Mouse (Mus musculus) embryonic stem cell, embryonic (primary cell): ENCODE measurements at regions not wholly inside any gene's neighbourhood (a gene's known extent, or its start where the extent isn't known, plus 50 kb on each side); places are given as distances from the start of the nearest gene placed in this dataset.

ENCODE experiments used
- CTCF ChIA-PET, 4 experiments: fragments of 300-600 bp in 2 of 4; fragments of 350-600 bp in 2 of 4; sonication (Branson Sonifier 250); formaldehyde crosslinking; loops; one replicate each; lab custom pipeline; 2022; ENCODE audit warnings: inconsistent platforms in 2 of 4; lab: Charles Lee
- POLR2A ChIA-PET, 4 experiments: fragments of 300-600 bp in 2 of 4; fragments of 350-600 bp in 2 of 4; sonication (Branson Sonifier 250); formaldehyde crosslinking; loops; one replicate each; lab custom pipeline; 2022; ENCODE audit warnings: antibody characterized with exemption in 4 of 4, inconsistent platforms in 1 of 4; lab: Charles Lee

DNA sequence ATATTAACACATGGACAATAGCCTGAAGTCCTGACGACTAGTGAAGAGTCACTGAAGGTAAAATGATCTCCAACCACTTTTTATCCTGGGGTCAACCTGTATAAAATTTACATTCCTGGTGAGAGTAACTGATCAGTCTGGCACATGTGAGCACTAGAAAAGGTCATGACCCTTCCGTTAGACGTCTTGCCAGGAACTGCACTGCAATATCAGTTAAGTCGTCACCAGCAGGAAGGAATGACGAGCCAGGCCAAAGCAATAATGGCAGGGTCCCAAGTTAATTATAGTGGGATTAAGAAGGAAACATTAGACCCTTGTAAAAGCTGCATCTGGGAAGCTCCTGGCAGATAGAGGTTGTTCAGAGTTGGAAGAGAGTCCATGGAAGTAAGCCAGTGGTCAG is 116.8 kb upstream of the Gm6657 start:
- ChIA-PET POLR2A (no interaction called here), CTCF (no interaction called here)

DNA sequence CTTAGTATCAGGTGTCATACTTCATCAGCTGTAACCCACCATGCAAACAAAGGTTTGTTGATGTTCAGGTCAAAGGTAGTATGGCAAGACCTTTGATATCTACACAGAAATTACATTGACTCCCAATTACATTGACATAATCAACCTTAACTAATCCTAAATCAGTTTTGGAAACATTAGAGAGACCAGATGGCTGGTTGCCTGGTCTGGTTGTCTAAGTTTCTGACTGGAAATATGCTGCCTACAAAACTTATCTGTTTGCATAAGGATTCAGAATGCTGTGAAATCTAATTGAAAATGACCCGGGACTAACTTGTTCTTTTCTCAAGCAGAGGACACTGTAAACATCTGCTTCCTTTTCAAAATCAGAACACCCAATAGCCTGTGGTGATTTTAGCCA is 111.9 kb upstream of the Gm6657 start:
- POLR2A ChIA-PET, result no interaction called here

GRCm38 (mm10) chr12:78086016-78086415 is 108.0 kb upstream of the Gm6657 start:
- CTCF ChIA-PET, result interaction anchor here in 1 of 4 experiments (0.7 kb wide), 1 partner anchor 782 kb away, joined by 3 read pairs; no protein-coding TSS in a partner anchor
- POLR2A ChIA-PET, result no interaction called here

More for the DNA sequence above, 111.9 kb upstream of the Gm6657 start:
- CTCF ChIA-PET, result no interaction called here

GRCm38 (mm10) chr12:78087921-78088320 is 106.1 kb upstream of the Gm6657 start:
- POLR2A ChIA-PET, result no interaction called here
- CTCF ChIA-PET, result no interaction called here

DNA sequence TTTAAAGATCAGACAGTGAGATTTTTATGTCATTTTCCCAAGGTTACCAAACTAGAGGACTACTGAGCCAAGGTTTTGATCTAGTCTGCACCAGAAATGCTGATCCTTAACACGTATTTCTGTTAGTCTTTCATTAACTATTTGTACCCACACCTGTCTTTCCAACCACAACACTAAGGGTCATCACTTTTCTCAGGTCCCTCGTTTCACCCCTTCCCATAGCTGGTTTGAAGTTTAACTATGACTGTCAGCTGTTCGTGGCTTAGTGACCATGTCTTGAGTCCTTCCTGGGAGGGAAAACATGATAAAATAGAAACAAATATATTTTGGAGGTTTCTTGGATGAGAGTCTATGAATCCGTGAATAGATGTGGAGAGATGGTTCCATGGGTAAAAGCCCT is 99.6 kb upstream of the Gm6657 start:
- CTCF ChIA-PET, result no interaction called here
- POLR2A ChIA-PET, result no interaction called here

DNA sequence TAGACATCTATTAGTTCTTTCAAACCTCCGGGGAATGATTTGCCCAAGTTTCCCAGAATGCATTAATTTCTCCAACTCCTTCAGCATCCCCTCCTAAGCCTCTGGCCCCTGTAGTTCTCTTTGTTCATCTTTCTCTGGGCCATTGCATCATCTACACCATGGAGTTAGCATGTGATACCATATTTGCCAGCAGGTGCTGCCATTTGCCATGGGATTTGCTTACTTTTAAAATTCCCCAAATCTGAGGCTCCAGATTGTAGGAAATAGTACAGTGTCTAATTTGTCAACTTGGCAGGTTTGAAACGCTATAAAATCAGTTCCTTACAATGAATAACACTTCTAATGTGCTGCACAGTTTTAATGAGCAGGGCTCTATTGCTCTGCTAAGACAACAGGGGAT is 98.7 kb upstream of the Gm6657 start:
- CTCF ChIA-PET, result no interaction called here
- POLR2A ChIA-PET, result interaction anchor here in 1 of 4 experiments (0.7 kb wide), 1 partner anchor 1035 kb away, joined by 4 read pairs; the partner anchor contains the start of gene Arg2

DNA sequence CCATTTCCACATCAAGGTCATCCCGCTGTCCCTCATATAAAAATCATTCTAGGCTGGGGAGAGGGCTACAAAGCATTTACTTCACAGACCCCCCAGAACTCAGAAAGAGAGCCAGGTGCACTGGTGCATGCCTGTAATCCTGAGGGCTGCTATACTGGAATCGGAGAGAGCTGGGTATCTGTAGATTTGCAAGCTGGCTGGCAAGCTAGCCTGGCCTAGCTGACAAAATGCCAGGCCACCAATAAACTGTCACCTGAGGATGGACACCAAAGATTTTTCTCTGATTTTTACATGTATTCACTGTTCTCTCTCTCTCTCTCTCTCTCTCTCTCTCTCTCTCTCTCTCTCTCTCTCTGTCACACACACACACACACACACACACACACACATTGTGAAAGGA is 98.1 kb upstream of the Gm6657 start:
- ChIA-PET CTCF (no interaction called here), POLR2A (interaction anchor here in 1 of 4 experiments (0.7 kb wide), 1 partner anchor 1035 kb away, joined by 4 read pairs; the partner anchor contains the start of gene Arg2)

- CTCF ChIA-PET, result no interaction called here
These were observed 96.9 kb upstream of the Gm6657 start for GRCm38 (mm10) chr12:78097119-78097518.

DNA sequence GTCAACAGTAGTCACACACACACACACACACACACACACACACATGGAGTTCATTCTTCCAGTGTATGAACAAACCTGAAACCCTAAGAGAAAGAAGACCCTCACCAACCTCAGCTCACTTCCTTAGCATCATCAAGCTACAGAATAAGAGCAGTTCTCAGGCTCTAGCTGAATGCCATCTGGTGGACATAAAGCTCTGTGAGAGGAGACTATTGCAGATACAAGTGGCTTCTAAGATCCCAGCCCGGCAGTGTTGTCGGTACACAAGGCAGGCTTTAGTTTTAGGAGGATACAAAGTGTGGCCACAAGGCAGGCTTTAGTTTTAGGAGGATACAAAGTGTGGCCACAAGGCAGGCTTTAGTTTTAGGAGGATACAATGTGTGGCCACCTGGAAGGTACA is 96.3 kb upstream of the Gm6657 start:
- ChIA-PET POLR2A (interaction anchor here in 1 of 4 experiments (0.6 kb wide), 1 partner anchor 47 kb away, joined by 6 read pairs; no protein-coding TSS in a partner anchor), CTCF (interaction anchor here in 2 of 4 experiments (0.6 kb wide), 2 partner anchors 317 to 621 kb away, joined by 3 to 4 read pairs; no protein-coding TSS in a partner anchor)

More at GRCm38 (mm10) chr12:78097119-78097518, 96.9 kb upstream of the Gm6657 start:
- POLR2A ChIA-PET, result no interaction called here

DNA sequence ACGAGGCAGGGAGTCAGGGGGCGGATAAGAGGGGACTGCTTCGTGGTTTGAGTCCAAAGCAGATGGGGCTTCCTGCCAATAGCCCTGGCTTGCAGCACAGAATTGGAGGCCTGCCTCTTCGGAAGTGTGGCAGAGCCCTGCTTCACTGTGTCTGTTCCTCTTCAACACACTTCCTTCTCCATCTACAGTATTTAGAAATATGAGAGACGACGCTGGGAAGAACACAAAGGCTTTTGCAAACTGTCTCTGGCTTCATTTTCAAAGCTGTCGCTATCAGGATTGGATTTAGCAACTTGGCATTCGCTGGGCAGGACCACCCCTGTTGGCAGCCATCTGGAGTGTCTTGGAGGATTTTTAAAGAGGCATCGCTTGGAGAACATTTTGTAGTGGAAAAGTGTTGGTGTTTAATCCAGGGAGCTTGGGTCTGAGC is 95.3 kb upstream of the Gm6657 start:
- ChIA-PET CTCF (no interaction called here), POLR2A (no interaction called here)

- ChIA-PET POLR2A (no interaction called here), CTCF (no interaction called here)
These were observed 94.3 kb upstream of the Gm6657 start for GRCm38 (mm10) chr12:78099761-78100160.

GRCm38 (mm10) chr12:78100756-78101155 is 93.3 kb upstream of the Gm6657 start:
- CTCF ChIA-PET, result no interaction called here
- POLR2A ChIA-PET, result no interaction called here

GRCm38 (mm10) chr12:78109931-78110330 is 84.1 kb upstream of the Gm6657 start:
- ChIA-PET POLR2A (no interaction called here), CTCF (no interaction called here)

GRCm38 (mm10) chr12:78118131-78118530 is 75.9 kb upstream of the Gm6657 start:
- ChIA-PET CTCF (no interaction called here), POLR2A (no interaction called here)

GRCm38 (mm10) chr12:78119246-78119645 is 74.8 kb upstream of the Gm6657 start:
- POLR2A ChIA-PET, result no interaction called here
- CTCF ChIA-PET, result interaction anchor here in 1 of 4 experiments (1.0 kb wide), 1 partner anchor 800 kb away, joined by 5 read pairs; no protein-coding TSS in a partner anchor

DNA sequence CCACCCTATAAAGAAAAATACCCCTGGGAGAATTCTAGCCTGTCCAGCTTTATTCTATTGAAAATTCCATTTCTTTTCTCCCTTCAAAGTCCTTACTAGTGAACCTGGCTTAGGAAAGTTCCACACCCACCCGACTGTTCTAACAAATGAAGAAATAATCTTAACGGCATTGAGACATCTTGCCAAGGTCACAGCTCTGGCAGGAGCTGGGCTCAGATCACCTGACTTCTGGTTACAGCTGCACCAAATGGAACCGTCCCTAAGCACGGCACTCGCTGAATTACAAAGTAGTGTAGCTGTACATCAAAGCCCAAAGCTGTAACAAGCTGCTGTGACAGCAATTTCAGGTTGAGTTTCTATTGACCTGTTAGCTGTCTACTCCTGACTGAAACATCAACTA is 74.2 kb upstream of the Gm6657 start:
- POLR2A ChIA-PET, result no interaction called here
- CTCF ChIA-PET, result interaction anchor here in 1 of 4 experiments (0.7 to 1.0 kb wide), 2 partner anchors 512 to 799 kb away, joined by 3 to 5 read pairs; no protein-coding TSS in a partner anchor

- ChIA-PET POLR2A (no interaction called here), CTCF (interaction anchor here in 1 of 4 experiments (0.7 kb wide), 1 partner anchor 1027 kb away, joined by 3 read pairs; no protein-coding TSS in a partner anchor)
These were observed 64.8 kb upstream of the Gm6657 start for GRCm38 (mm10) chr12:78129130-78129845.

GRCm38 (mm10) chr12:78132016-78132797 is 61.8 kb upstream of the Gm6657 start:
- ChIA-PET POLR2A (no interaction called here), CTCF (interaction anchor here in 1 of 4 experiments (0.6 kb wide), 1 partner anchor 961 kb away, joined by 4 read pairs; no protein-coding TSS in a partner anchor)

GRCm38 (mm10) chr12:78133341-78133740 is 60.7 kb upstream of the Gm6657 start:
- CTCF ChIA-PET, result no interaction called here
- POLR2A ChIA-PET, result no interaction called here

GRCm38 (mm10) chr12:78133984-78134383 is 60.1 kb upstream of the Gm6657 start:
- POLR2A ChIA-PET, result no interaction called here

More at GRCm38 (mm10) chr12:78133984-78134383, 60.1 kb upstream of the Gm6657 start:
- CTCF ChIA-PET, result no interaction called here
